Mouse (Mus musculus) lung, adult 2 months (tissue): ENCODE measurements around the gene Tcfl5. TPM values are rescaled to one million over a fixed set of nuclear protein-coding genes. Genes with fewer than 3 reads are reported as not detected.

Experiments used
- DNase-seq: peaks from one replicate; pipeline ENCODE4 v3.0.0; 2022
- H3K4me1 ChIP-seq: fragments of 200-500 bp; 2 replicates; pipeline ENCODE4 v1.6.1; 2011; ENCODE audit warnings: low read length; ENCODE audit not compliant: control insufficient read depth, insufficient read depth
- H3K4me3 ChIP-seq: fragments of 200-500 bp; replicated peaks from 2 replicates; pipeline ENCODE3; 2011; ENCODE audit warnings: low read depth, mild to moderate bottlenecking, control low read depth, low read length; ENCODE audit errors: extremely low read depth
- CTCF ChIP-seq: fragments of 200-500 bp; IDR thresholded peaks from 2 replicates; pipeline ENCODE4 v1.5.1; 2011; ENCODE audit warnings: mild to moderate bottlenecking, low read length, control low read depth; ENCODE audit not compliant: insufficient read depth
- POLR2A ChIP-seq: fragments of 200-500 bp; IDR thresholded peaks from 2 replicates; pipeline ENCODE4 v1.6.1; 2011; ENCODE audit warnings: low read depth, mild to moderate bottlenecking, control low read depth, low read length, borderline replicate concordance; ENCODE audit errors: extremely low read depth
- WGBS: fragments of 180-500 bp; shearing (Covaris S2); methylation state at CpG from one replicate; pipeline ENCODE4 v1.1.7; 2018; 5-methylcytosine and 5-hydroxymethylcytosine counted together
- polyA plus RNA-seq: library from polyadenylated mRNA; depleted of rRNA; stranded (reverse); fragments of >200 nt; gene quantifications from 2 replicates; pipeline ENCODE4 v1.2.3, GENCODE M21; 2012; rRNA removed

Gene Tcfl5
- polyA plus RNA-seq, 1 experiment = 0.05 TPM

GRCm38 (mm10) chr2:180581002-180581401 lies 61.5 kb downstream of the Tcfl5 start, which contains the start of gene Mrgbp:
Gene Mrgbp (plus strand): TSS chr2:180581304.
- Histone ChIP-seq H3K4me3 (no peak within 1 kb of the TSS), H3K4me1 (peaks cover 12% of the 10 kb centered on the region)
- no peak for DNase-seq
- WGBS = 70% methylated on average over 3 of the region's 3 CpGs
- TF ChIP-seq CTCF = no peak
- no peak for TF ChIP-seq POLR2A

- DNase-seq = peak; percentile 68
- Histone ChIP-seq H3K4me1 (peaks cover 8% of the 10 kb centered on the region), H3K4me3 (no peak overlapping the region)
- TF ChIP-seq POLR2A = no peak
- TF ChIP-seq CTCF = peak; percentile 90
- 7% methylated on average over 3 of the region's 3 CpGs for WGBS
Measured at GRCm38 (mm10) chr2:180578686-180579085, 63.8 kb downstream of the Tcfl5 start.

DNA sequence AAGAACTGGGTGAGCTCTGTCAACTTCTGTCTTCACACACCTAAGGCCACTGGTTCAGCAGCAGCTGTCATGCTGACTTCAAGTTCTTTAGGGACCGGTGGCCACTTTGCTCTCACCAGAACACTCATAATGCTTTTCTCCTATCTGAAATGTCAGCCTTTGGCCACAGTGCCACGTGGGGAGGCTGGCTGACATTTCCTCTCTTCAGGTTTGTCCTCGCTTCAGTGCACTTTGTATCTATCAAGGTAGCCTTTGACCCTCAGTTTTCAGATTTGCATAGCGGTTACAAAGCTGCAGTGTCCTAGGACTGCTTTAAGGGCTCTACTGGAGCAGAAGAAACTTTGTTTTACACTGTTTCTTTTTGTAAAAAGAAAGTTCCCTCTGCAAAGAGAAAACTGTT lies 66.0 kb downstream of the Tcfl5 start:
- no peak for DNase-seq
- TF ChIP-seq POLR2A = no peak
- TF ChIP-seq CTCF = no peak
- no peaks in the 10 kb centered on the region for H3K4me1 ChIP-seq
- no peak overlapping the region for H3K4me3 ChIP-seq
- 58% methylated on average over 4 of the region's 4 CpGs for WGBS

Other genes starting within 250 kb of the Tcfl5 start
- 4.9 and 6.2 TPM in 2 replicates for gene Slco4a1, start 186.5 kb downstream of the Tcfl5 start, polyA plus RNA-seq
- gene Ntsr1, start 142.7 kb downstream of the Tcfl5 start, polyA plus RNA-seq = not detected in 2 replicates
- 25.4 and 27.6 TPM in 2 replicates for gene Mrgbp, start 61.4 kb downstream of the Tcfl5 start, polyA plus RNA-seq
- 36.2 and 37.7 TPM in 2 replicates for gene Ogfr, start 53.5 kb downstream of the Tcfl5 start, polyA plus RNA-seq
- 1.6 TPM in 2 replicates for gene Col9a3, start 44.9 kb downstream of the Tcfl5 start, polyA plus RNA-seq
- gene Dido1, start 67.3 kb upstream of the Tcfl5 start, polyA plus RNA-seq = 10.9 and 17.4 TPM in 2 replicates
- 16.6 and 27.8 TPM in 2 replicates for gene Gid8, start 67.4 kb upstream of the Tcfl5 start, polyA plus RNA-seq
- 10.1 and 10.2 TPM in 2 replicates for gene Slc17a9, start 82.6 kb upstream of the Tcfl5 start, polyA plus RNA-seq
- gene Bhlhe23, start 134.2 kb upstream of the Tcfl5 start, polyA plus RNA-seq = not detected in 2 replicates